Comparison of ENCODE assay signal across 24 mouse cellular contexts in genomic region chr11:89030552-89030951, GRCm38 (mm10). TPM values are rescaled to one million over a fixed set of nuclear protein-coding genes. Genes with fewer than 3 reads are reported as not detected.
"Had no signal": no experiment of that assay in that cellular context is flagged by ENCODE, and none has a peak within 500 bp of the region (broad histone marks: within the 10 kb centered on the region; RNA-seq: fewer than 3 reads in every experiment).

No protein-coding gene starts in this region.

- DNase-seq: liver, postnatal 0 days; lung, adult 2 months; lung, postnatal 14 days; lung, postnatal 36 days; midbrain, embryonic 14.5 days; right cerebral cortex, postnatal 14 days; thymus, adult 2 months; thymus, postnatal 25 days; thymus, postnatal 4 days had no signal

- H3K4me1 ChIP-seq: midbrain, embryonic 12.5 days; neural tube, embryonic 13.5 days had no signal

- H3K9ac ChIP-seq: liver, embryonic 15.5 days; liver, postnatal 0 days; lung, embryonic 15.5 days; midbrain, embryonic 12.5 days; neural tube, embryonic 13.5 days; stomach, embryonic 15.5 days had no signal

- H3K4me3 ChIP-seq: liver, embryonic 15.5 days; lung, embryonic 15.5 days; midbrain, embryonic 10.5 days; midbrain, embryonic 12.5 days; myocyte; neural tube, embryonic 13.5 days; stomach, embryonic 15.5 days had no signal

- H3K27ac ChIP-seq: liver, embryonic 15.5 days; lung, embryonic 15.5 days; midbrain, embryonic 10.5 days; midbrain, embryonic 12.5 days; neural tube, embryonic 13.5 days; stomach, embryonic 15.5 days; stomach, postnatal 0 days had no signal

- ATAC-seq: liver, postnatal 0 days; lung, postnatal 0 days; midbrain, embryonic 16.5 days had no signal

- H3K36me3 ChIP-seq: liver, embryonic 15.5 days; lung, embryonic 15.5 days; midbrain, embryonic 10.5 days; midbrain, embryonic 12.5 days; stomach, embryonic 15.5 days had no signal

- H3K4me2 ChIP-seq: liver, embryonic 15.5 days; lung, embryonic 15.5 days; midbrain, embryonic 12.5 days; neural tube, embryonic 13.5 days; stomach, embryonic 15.5 days had no signal

- H3K27me3 ChIP-seq: liver, embryonic 15.5 days; lung, embryonic 15.5 days; midbrain, embryonic 12.5 days; neural tube, embryonic 13.5 days; stomach, embryonic 15.5 days had no signal

- H3K9me3 ChIP-seq: liver, embryonic 15.5 days; lung, embryonic 15.5 days; midbrain, embryonic 10.5 days; midbrain, embryonic 12.5 days; neural tube, embryonic 13.5 days; stomach, embryonic 15.5 days had no signal

RNA-seq across cellular contexts. Expression of gene Gm525, which starts 43.1 kb away (rescaled TPM):
- total RNA-seq: megakaryocyte, adult 5-6 weeks; megakaryocyte-erythroid progenitor cell, adult 5-6 weeks; neutrophil, adult 5-6 weeks had no signal
- polyA plus RNA-seq: liver, embryonic 15.5 days; midbrain, embryonic 10.5 days; midbrain, embryonic 12.5 days; midbrain, embryonic 14.5 days; midbrain, embryonic 16.5 days; myocyte; neural tube, embryonic 11.5 days; neural tube, embryonic 13.5 days; spleen, adult 2 months had no signal
